In the genomic region with DNA sequence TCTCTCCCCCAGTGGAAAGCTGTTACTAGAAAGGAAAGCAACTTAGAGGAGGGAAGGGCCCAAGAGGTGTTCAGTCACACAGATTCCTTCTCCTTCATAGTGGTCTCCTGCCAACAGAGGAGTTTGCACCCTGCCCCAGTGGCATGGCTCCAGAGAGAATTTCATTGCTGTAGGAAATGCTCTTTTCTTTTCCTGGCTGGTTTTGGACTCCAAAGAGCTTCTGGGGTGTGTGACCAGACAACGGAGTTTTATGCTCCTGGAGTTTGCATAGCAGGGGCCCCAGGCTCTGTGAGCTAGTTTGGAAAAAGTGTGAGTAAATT, we compare ENCODE assay signal across 8 mouse cellular contexts. TPM values are rescaled to one million over a fixed set of nuclear protein-coding genes. Genes with fewer than 3 reads are reported as not detected.
DNase-seq lines count a peak whose midpoint lies in the region; ATAC-seq and TF ChIP-seq lines count a peak whose summit lies in the region.

No protein-coding gene starts in this region.

- peak overlapping the region; percentile 77 for H3K4me3 ChIP-seq in heart, embryonic 15.5 days
- H3K4me3 ChIP-seq in limb, embryonic 11.5 days (ENCODE audit: low read depth, low read length) = peak overlapping the region; percentile 75
- H3K4me3 ChIP-seq in neural tube, embryonic 12.5 days = peak overlapping the region; percentile 73

- peaks cover 4% of the 10 kb centered on the region; the same call in 1 of the 2 replicates for H3K4me1 ChIP-seq in heart, embryonic 15.5 days (replicated peaks)
- H3K4me1 ChIP-seq in limb, embryonic 11.5 days (ENCODE audit: control insufficient read depth, insufficient read depth, low read length) = 0 out of 2 replicates have a peak, but pooled peaks cover 5% of the 10 kb centered on the region
- H3K4me1 ChIP-seq in neural tube, embryonic 12.5 days = peaks cover 4% of the 10 kb centered on the region; the same call in 1 of the 2 replicates

- no peaks in the 10 kb centered on the region for H3K9me3 ChIP-seq in heart, embryonic 15.5 days (replicated peaks)
- H3K9me3 ChIP-seq in limb, embryonic 11.5 days (ENCODE audit: control insufficient read depth, low read length) = no peaks in the 10 kb centered on the region
- H3K9me3 ChIP-seq in neural tube, embryonic 12.5 days = no peaks in the 10 kb centered on the region

- peak; percentile 63 for DNase-seq in kidney, adult 11 months
- no peak for DNase-seq in kidney, adult 18-20 months
- peak; percentile 52 for DNase-seq in brain, embryonic 14.5 days (ENCODE audit: low read depth)
- DNase-seq in limb, embryonic 11.5 days (ENCODE audit: low spot score) = peak; percentile 41
- DNase-seq in left cerebral cortex, adult 8-10 months (ENCODE audit: low spot score in 2 of 2) = no peak

- H3K36me3 ChIP-seq in heart, embryonic 15.5 days = no peaks in the 10 kb centered on the region
- H3K36me3 ChIP-seq in limb, embryonic 11.5 days (ENCODE audit: control insufficient read depth, insufficient read depth, low read length) = no peaks in the 10 kb centered on the region
- no peaks in the 10 kb centered on the region for H3K36me3 ChIP-seq in neural tube, embryonic 12.5 days

- peak overlapping the region; percentile 83 for H3K4me2 ChIP-seq in heart, embryonic 15.5 days
- peak overlapping the region; percentile 79 for H3K4me2 ChIP-seq in limb, embryonic 11.5 days (ENCODE audit: low read depth, severe bottlenecking)
- H3K4me2 ChIP-seq in neural tube, embryonic 12.5 days (replicated peaks) = peak overlapping the region; percentile 79

- H3K27ac ChIP-seq in heart, embryonic 15.5 days = peak overlapping the region; percentile 89
- H3K27ac ChIP-seq in limb, embryonic 11.5 days (replicated peaks; ENCODE audit: low read depth, low read length) = no peak overlapping the region
- H3K27ac ChIP-seq in neural tube, embryonic 12.5 days = no peak overlapping the region

- peak overlapping the region; percentile 87 for H3K9ac ChIP-seq in heart, embryonic 15.5 days
- no peak overlapping the region; the same call in none of the 2 replicates for H3K9ac ChIP-seq in limb, embryonic 11.5 days (ENCODE audit: low read length)
- peak overlapping the region; percentile 75; the same call in 1 of the 2 replicates for H3K9ac ChIP-seq in neural tube, embryonic 12.5 days

- no peak for TF ChIP-seq CTCF in brain, embryonic 14.5 days (IDR thresholded peaks at IDR 0.05; ENCODE audit: borderline replicate concordance, extremely low read depth, insufficient read depth, insufficient read length)

- H3K27me3 ChIP-seq in heart, embryonic 15.5 days = no peaks in the 10 kb centered on the region
- H3K27me3 ChIP-seq in limb, embryonic 11.5 days (ENCODE audit: control insufficient read depth, insufficient read depth, low read length) = no peaks in the 10 kb centered on the region
- no peaks in the 10 kb centered on the region for H3K27me3 ChIP-seq in neural tube, embryonic 12.5 days (replicated peaks)

- no peak for TF ChIP-seq POLR2A in brain, embryonic 14.5 days (IDR thresholded peaks at IDR 0.05; ENCODE audit: borderline replicate concordance, extremely low read depth, insufficient read depth, insufficient read length, poor library complexity, severe bottlenecking)

- 8% methylated on average over 1 of the region's 1 CpGs for WGBS in heart, embryonic 15.5 days
- WGBS in limb, embryonic 11.5 days = 3% methylated on average over 1 of the region's 1 CpGs
- 3% methylated on average over 1 of the region's 1 CpGs for WGBS in neural tube, embryonic 12.5 days

- ATAC-seq in heart, embryonic 15.5 days (replicated peaks; ENCODE audit: insufficient number of reproducible peaks, insufficient read depth, low FRiP score, low read depth) = no peak
- ATAC-seq in limb, embryonic 11.5 days (ENCODE audit: insufficient number of reproducible peaks, low FRiP score, low TSS enrichment, low read depth) = no peak
- no peak for ATAC-seq in neural tube, embryonic 12.5 days (ENCODE audit: low FRiP score, low read depth)
- no peak for ATAC-seq in inflammation-experienced regulatory T-cells, adult 6 months

RNA-seq across cellular contexts. Expression of a gene that starts 0.7 kb away (rescaled TPM):
- 3.7 and 5.7 TPM in 2 replicates for polyA plus RNA-seq in brain, embryonic 14.5 days (2012; rRNA removed)
- 11.1 and 11.9 TPM in 2 replicates for polyA plus RNA-seq in heart, embryonic 15.5 days (2015; fragmentation: Nextera tagmentation; extraction: Ambion mirVana)
- polyA plus RNA-seq in limb, embryonic 11.5 days (2014; fragmentation: Nextera tagmentation; extraction: Ambion mirVana) = 8.5 and 8.8 TPM in 2 replicates
- polyA plus RNA-seq in neural tube, embryonic 12.5 days (2016; fragmentation: Nextera tagmentation; extraction: Ambion mirVana) = 6.1 and 7.9 TPM in 2 replicates
- under 1 TPM in 2 of 3 experiments, not detected in 1; 0.13 to 0.29 TPM for polyA plus RNA-seq in inflammation-experienced regulatory T-cells, adult 6 months (2017; shearing (Covaris generic))
- 1 to 10 TPM; 3.3 to 3.6 (median 3.4) TPM for total RNA-seq in left cerebral cortex, adult 8-10 months (2022)

Comparison
In these comparisons a context has a peak if more than half of its experiments do, and no peak if none do; other contexts are left out.
1. DNase-seq: peak in kidney, adult 11 months (single experiment), brain, embryonic 14.5 days (single experiment) and limb, embryonic 11.5 days (single experiment); none in kidney, adult 18-20 months (single experiment) and left cerebral cortex, adult 8-10 months (0 of 2).
2. Peak in every context shown above with its lines, with median percentiles within 50 percentile points of each other: H3K4me2 ChIP-seq and H3K4me3 ChIP-seq.